Mouse (Mus musculus): ENCODE data around the gene Fgfr2. TPM values are rescaled to one million over a fixed set of nuclear protein-coding genes. Genes with fewer than 3 reads are reported as not detected.

The Fgfr2 gene
- polyA plus RNA-seq, 1 experiment: 3.0 TPM

DNA sequence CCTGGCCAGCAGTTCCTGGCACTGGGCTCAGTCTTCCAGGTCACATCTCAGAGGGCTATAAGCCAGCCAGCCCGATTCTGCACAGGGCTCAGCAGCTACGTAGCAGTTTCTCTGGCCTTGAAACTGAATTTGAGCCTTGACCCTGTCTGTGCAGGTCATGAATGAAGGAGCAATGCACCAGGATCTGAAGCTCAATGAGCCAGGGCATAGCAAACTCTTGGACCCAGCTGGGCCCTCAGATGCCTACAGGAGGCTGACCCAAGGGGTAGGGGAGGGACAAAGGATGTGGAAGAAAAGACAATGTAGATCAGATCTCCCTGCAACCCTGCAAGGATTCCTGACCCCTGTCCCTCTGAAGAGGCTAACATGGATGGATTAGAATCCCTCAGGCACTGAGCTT lies 1801.0 kb downstream of the Fgfr2 start, which contains the start of gene Cuzd1:
TSS of gene Cuzd1 (minus strand) at position 101 of the 400 bp plus-strand sequence.
- Histone ChIP-seq H3K36me3 (ENCODE audit: control insufficient read depth, insufficient read depth, low read length) (no peaks in the 10 kb centered on the region), H3K27me3 (ENCODE audit: control insufficient read depth, insufficient read depth, low read length) (no peaks in the 10 kb centered on the region), H3K27ac (ENCODE audit: control insufficient read depth, insufficient read depth, low read depth, low read length) (no peak within 1 kb of the TSS), H3K4me1 (ENCODE audit: control insufficient read depth, insufficient read depth, low read length) (no peaks in the 10 kb centered on the region), H3K4me3 (ENCODE audit: control insufficient read depth, low read depth, low read length) (no peak within 1 kb of the TSS)
- TF ChIP-seq POLR2A (IDR thresholded peaks at IDR 0.05; ENCODE audit: control insufficient read depth, low read depth, low read length): no peak
- TF ChIP-seq CTCF (IDR thresholded peaks at IDR 0.05; ENCODE audit: control insufficient read depth, insufficient read depth, insufficient replicate concordance, low read depth, low read length): no peak

DNA sequence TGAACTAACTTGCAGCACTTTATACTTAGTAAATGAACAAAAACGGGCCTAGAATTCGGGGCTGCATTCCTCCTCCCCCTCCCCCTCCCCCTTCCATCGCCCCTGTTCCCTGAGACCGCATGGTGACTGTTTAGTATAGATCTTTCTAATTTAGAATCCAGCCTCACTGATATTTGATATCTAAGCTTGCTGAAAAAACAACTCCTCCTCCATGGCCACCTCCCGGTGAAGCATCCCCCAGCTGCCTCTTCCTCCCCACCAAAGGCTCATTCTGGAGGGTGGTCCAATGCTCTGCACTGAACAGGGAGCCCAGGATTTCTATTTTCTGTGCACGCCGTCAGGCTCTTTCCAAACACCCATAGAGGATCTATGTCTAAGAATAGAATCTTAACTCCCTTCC lies 1804.8 kb downstream of the Fgfr2 start:
- Histone ChIP-seq H3K36me3 (ENCODE audit: control insufficient read depth, insufficient read depth, low read length) (no peaks in the 10 kb centered on the region), H3K4me1 (ENCODE audit: control insufficient read depth, insufficient read depth, low read length) (no peaks in the 10 kb centered on the region), H3K27ac (ENCODE audit: control insufficient read depth, insufficient read depth, low read depth, low read length) (no peak overlapping the region), H3K4me3 (ENCODE audit: control insufficient read depth, low read depth, low read length) (no peak overlapping the region), H3K27me3 (ENCODE audit: control insufficient read depth, insufficient read depth, low read length) (no peaks in the 10 kb centered on the region)
- no peak for TF ChIP-seq POLR2A (IDR thresholded peaks at IDR 0.05; ENCODE audit: control insufficient read depth, low read depth, low read length)
- no peak for TF ChIP-seq CTCF (IDR thresholded peaks at IDR 0.05; ENCODE audit: control insufficient read depth, insufficient read depth, insufficient replicate concordance, low read depth, low read length)

DNA sequence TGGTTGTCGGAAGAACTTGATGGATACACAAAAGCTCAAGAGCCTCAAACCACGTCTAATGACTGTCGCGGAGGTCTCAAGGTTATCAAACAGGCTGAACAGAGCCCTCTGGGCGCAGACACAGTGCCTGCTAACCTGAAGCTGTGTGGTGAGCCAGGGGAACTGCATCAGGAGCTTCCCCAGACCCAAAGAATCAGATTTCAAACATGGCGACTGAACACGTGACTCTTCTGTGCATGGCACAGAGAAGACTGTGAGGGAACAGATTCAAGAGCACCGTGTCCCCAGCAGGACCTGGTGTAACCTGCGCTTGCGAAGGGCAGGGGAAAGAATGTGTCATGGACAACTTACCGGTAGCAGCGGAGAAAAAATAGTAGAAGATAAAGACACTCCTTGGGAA lies 1805.6 kb downstream of the Fgfr2 start:
- H3K27me3 ChIP-seq (ENCODE audit: control insufficient read depth, insufficient read depth, low read length): no peaks in the 10 kb centered on the region

DNA sequence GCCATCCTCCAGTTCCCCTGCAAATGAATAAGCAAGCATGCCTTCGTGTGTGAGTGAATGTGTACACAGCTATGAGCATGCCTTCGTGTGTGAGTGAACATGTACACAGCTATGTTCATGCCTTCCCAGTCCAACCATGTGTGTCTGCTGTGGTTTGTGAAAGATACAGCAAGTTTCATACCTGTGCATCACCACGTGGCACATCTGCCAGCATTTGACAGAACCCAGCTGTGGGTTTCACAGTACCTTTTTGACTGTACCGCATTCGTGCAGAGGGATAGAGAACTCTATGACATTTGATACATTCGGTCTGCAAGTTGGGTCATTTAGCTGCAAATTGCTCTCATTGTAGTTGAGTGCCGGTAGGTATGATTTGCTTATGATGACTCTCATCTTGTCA lies 1808.7 kb downstream of the Fgfr2 start:
- H3K27ac ChIP-seq (ENCODE audit: control insufficient read depth, insufficient read depth, low read depth, low read length): no peak overlapping the region
- no peak overlapping the region for H3K4me3 ChIP-seq (ENCODE audit: control insufficient read depth, low read depth, low read length)
- no peaks in the 10 kb centered on the region for H3K36me3 ChIP-seq (ENCODE audit: control insufficient read depth, insufficient read depth, low read length)
- no peaks in the 10 kb centered on the region for H3K4me1 ChIP-seq (ENCODE audit: control insufficient read depth, insufficient read depth, low read length)
- no peaks in the 10 kb centered on the region for H3K27me3 ChIP-seq (ENCODE audit: control insufficient read depth, insufficient read depth, low read length)
- TF ChIP-seq POLR2A (IDR thresholded peaks at IDR 0.05; ENCODE audit: control insufficient read depth, low read depth, low read length) (no peak), CTCF (IDR thresholded peaks at IDR 0.05; ENCODE audit: control insufficient read depth, insufficient read depth, insufficient replicate concordance, low read depth, low read length) (no peak)

More for the DNA sequence above, 1805.6 kb downstream of the Fgfr2 start:
- no peak overlapping the region for H3K27ac ChIP-seq (ENCODE audit: control insufficient read depth, insufficient read depth, low read depth, low read length)
- H3K4me3 ChIP-seq (ENCODE audit: control insufficient read depth, low read depth, low read length): no peak overlapping the region
- no peaks in the 10 kb centered on the region for H3K36me3 ChIP-seq (ENCODE audit: control insufficient read depth, insufficient read depth, low read length)
- TF ChIP-seq CTCF (IDR thresholded peaks at IDR 0.05; ENCODE audit: control insufficient read depth, insufficient read depth, insufficient replicate concordance, low read depth, low read length) (no peak), POLR2A (IDR thresholded peaks at IDR 0.05; ENCODE audit: control insufficient read depth, low read depth, low read length) (no peak)
- no peaks in the 10 kb centered on the region for H3K4me1 ChIP-seq (ENCODE audit: control insufficient read depth, insufficient read depth, low read length)

DNA sequence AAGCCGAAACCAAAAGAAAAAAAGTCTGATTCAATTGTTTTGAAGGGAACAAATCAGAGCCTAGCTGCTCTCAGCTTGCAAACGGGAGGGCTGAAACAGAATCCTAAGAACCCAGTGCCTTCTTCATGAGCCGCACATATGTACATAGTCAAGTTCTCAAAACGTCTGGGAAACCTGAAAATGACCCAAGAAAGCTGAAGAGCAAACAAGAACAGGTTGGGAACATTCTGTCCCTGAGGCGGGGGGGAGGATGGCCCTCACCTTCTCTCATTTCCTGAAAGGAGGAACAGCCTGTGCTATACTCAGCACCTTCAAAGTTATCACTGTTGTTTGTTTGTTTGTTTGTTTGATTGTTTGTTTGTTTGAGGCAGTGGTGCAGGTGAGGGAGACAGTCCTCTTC lies 1816.4 kb downstream of the Fgfr2 start:
- H3K4me3 ChIP-seq (ENCODE audit: control insufficient read depth, low read depth, low read length): no peak overlapping the region

DNA sequence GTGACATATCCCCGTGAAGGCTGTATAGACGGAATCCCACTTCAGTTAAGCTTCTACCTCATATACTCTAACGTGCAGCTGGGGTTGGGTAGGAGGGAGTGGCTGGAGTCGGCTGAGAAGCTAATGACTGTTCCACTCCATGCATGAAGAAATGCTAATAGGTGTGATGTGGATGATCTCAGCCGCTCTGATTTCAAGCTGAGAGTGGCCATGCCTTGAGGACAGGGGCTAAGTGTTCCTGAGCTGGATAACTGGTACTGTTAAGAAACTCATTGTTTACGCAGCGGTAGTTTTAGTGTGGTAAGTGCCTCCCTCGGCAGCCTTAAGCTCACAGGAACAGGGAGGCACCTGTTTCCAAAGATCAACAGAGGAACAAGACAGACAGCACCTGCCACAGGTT lies 1819.8 kb downstream of the Fgfr2 start:
- no peaks in the 10 kb centered on the region for H3K27me3 ChIP-seq (ENCODE audit: control insufficient read depth, insufficient read depth, low read length)
- H3K27ac ChIP-seq (ENCODE audit: control insufficient read depth, insufficient read depth, low read depth, low read length): no peak overlapping the region
- H3K4me1 ChIP-seq (ENCODE audit: control insufficient read depth, insufficient read depth, low read length): peaks cover 2% of the 10 kb centered on the region; the same call in 1 of the 2 replicates
- no peaks in the 10 kb centered on the region for H3K36me3 ChIP-seq (ENCODE audit: control insufficient read depth, insufficient read depth, low read length)
- H3K4me3 ChIP-seq (ENCODE audit: control insufficient read depth, low read depth, low read length): no peak overlapping the region
- no peak for TF ChIP-seq POLR2A (IDR thresholded peaks at IDR 0.05; ENCODE audit: control insufficient read depth, low read depth, low read length)
- no peak for TF ChIP-seq CTCF (IDR thresholded peaks at IDR 0.05; ENCODE audit: control insufficient read depth, insufficient read depth, insufficient replicate concordance, low read depth, low read length)

More for the DNA sequence above, 1816.4 kb downstream of the Fgfr2 start:
- Histone ChIP-seq H3K27me3 (ENCODE audit: control insufficient read depth, insufficient read depth, low read length) (no peaks in the 10 kb centered on the region), H3K4me1 (ENCODE audit: control insufficient read depth, insufficient read depth, low read length) (peaks cover 2% of the 10 kb centered on the region; the same call in 1 of the 2 replicates), H3K36me3 (ENCODE audit: control insufficient read depth, insufficient read depth, low read length) (no peaks in the 10 kb centered on the region), H3K27ac (ENCODE audit: control insufficient read depth, insufficient read depth, low read depth, low read length) (no peak overlapping the region; the same call in 1 of the 2 replicates)
- TF ChIP-seq CTCF (IDR thresholded peaks at IDR 0.05; ENCODE audit: control insufficient read depth, insufficient read depth, insufficient replicate concordance, low read depth, low read length): no peak

DNA sequence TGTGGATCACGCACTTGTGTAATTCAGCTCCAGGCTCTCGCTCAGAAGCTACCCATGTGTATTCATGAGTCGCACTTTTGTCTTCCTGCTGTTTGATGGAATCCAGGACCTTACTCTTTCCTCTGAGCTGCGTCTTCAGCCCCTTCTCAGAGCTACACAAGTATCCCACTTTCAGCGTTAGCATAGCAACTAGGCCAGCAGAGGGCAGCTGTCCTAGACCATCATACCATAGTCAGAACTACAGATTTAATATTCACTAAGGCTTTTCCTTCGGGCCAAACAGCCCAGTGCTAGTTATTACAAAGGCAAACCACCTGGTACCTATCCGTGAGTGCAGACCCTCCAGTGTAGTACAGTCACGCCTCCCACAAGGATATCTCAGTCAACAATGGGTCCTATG lies 1826.0 kb downstream of the Fgfr2 start:
- Histone ChIP-seq H3K27me3 (ENCODE audit: control insufficient read depth, insufficient read depth, low read length) (no peaks in the 10 kb centered on the region), H3K27ac (ENCODE audit: control insufficient read depth, insufficient read depth, low read depth, low read length) (no peak overlapping the region), H3K36me3 (ENCODE audit: control insufficient read depth, insufficient read depth, low read length) (no peaks in the 10 kb centered on the region), H3K4me3 (ENCODE audit: control insufficient read depth, low read depth, low read length) (no peak overlapping the region), H3K4me1 (ENCODE audit: control insufficient read depth, insufficient read depth, low read length) (peaks cover 2% of the 10 kb centered on the region; the same call in 1 of the 2 replicates)
- TF ChIP-seq POLR2A (IDR thresholded peaks at IDR 0.05; ENCODE audit: control insufficient read depth, low read depth, low read length) (no peak), CTCF (IDR thresholded peaks at IDR 0.05; ENCODE audit: control insufficient read depth, insufficient read depth, insufficient replicate concordance, low read depth, low read length) (no peak)

DNA sequence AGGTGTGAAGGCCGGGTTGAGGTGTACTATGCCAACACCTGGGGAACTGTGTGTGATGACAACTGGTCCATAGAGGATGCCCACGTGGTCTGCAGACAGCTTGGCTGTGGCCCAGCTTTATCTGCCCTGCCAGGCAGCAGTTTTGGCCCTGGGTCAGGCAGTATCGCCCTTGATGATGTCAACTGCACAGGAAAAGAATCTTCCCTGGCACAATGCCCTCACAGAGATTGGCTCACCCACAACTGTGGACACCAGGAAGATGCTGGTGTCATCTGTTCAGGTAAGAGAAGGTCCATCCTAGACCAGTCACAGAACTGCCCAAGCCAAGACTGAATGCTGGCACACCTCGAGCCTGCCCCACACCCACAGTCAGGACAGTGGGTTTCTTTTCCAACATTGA lies 1857.3 kb downstream of the Fgfr2 start:
- H3K4me3 ChIP-seq (ENCODE audit: control insufficient read depth, low read depth, low read length): no peak overlapping the region
- no peaks in the 10 kb centered on the region for H3K36me3 ChIP-seq (ENCODE audit: control insufficient read depth, insufficient read depth, low read length)
- TF ChIP-seq POLR2A (IDR thresholded peaks at IDR 0.05; ENCODE audit: control insufficient read depth, low read depth, low read length) (no peak), CTCF (IDR thresholded peaks at IDR 0.05; ENCODE audit: control insufficient read depth, insufficient read depth, insufficient replicate concordance, low read depth, low read length) (no peak)
- H3K27me3 ChIP-seq (ENCODE audit: control insufficient read depth, insufficient read depth, low read length): no peaks in the 10 kb centered on the region
- no peaks in the 10 kb centered on the region for H3K4me1 ChIP-seq (ENCODE audit: control insufficient read depth, insufficient read depth, low read length)
- no peak overlapping the region for H3K27ac ChIP-seq (ENCODE audit: control insufficient read depth, insufficient read depth, low read depth, low read length)
